Mouse (Mus musculus): ENCODE results near the gene Dclre1c.

DNA sequence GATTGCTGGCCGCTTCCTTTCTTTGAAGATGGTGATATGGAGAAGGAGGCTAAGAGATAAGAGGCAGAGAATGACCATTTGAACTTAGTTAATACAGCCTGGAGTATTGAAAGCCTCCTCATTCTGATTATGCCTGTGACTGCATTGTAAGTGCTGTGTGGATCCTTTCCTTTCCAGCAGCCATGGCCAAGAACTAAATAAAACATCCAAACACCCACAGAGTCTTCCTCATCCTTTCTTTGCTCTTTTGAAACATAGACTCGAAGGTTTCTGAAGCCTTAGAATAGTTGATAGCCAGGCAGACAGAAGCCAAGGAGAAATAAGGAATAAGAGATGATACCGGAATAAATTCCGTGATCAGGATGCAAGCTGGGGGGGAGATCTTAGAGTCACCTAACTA lies 17.9 kb upstream of the Dclre1c start:
- TF ChIP-seq CTCF (IDR thresholded peaks at IDR 0.05; ENCODE audit: low read depth), result no peak
- TF ChIP-seq EP300 (optimal IDR thresholded peaks at IDR 0.05), result no peak
